Mouse (Mus musculus) C2C12 (cell line): ENCODE results near the gene Adat1. TPM values are rescaled to one million over a fixed set of nuclear protein-coding genes. Genes with fewer than 3 reads are reported as not detected.

Experiments
- H3K27me3 ChIP-seq: one replicate; pipeline ENCODE4 v1.6.1; 2011; ENCODE audit not compliant: control insufficient read depth, insufficient read depth, insufficient read length
- H3K36me3 ChIP-seq: one replicate; pipeline ENCODE4 v1.6.1; 2011; ENCODE audit not compliant: control insufficient read depth, insufficient read depth
- H3K4me3 ChIP-seq: one replicate; pipeline ENCODE4 v1.5.1; 2011; ENCODE audit warnings: mild to moderate bottlenecking, control low read depth; ENCODE audit not compliant: poor library complexity, insufficient read depth, severe bottlenecking
- H3K79me2 ChIP-seq: one replicate; pipeline ENCODE4 v1.6.1; 2011; ENCODE audit not compliant: control insufficient read depth, insufficient read depth
- H3K79me3 ChIP-seq: one replicate; pipeline ENCODE4 v1.6.1; 2011; ENCODE audit warnings: low read depth, control low read depth
- H3ac ChIP-seq: one replicate; pipeline ENCODE3; 2011; ENCODE audit warnings: low read depth; ENCODE audit not compliant: control insufficient read depth, insufficient read length
- CEBPB ChIP-seq: IDR thresholded peaks from one replicate; pipeline ENCODE4 v1.6.1; 2011; ENCODE audit warnings: low read depth, mild to moderate bottlenecking, control low read depth, moderate library complexity
- CTCF ChIP-seq: IDR thresholded peaks from one replicate; pipeline ENCODE4 v1.5.1; 2011; ENCODE audit not compliant: control insufficient read depth, insufficient read depth, insufficient read length
- FOSL1 ChIP-seq: IDR thresholded peaks from one replicate; pipeline ENCODE4 v1.8.0; 2011; ENCODE audit warnings: mild to moderate bottlenecking, low read length; ENCODE audit not compliant: poor library complexity, insufficient read depth, severe bottlenecking
- MAX ChIP-seq: IDR thresholded peaks from one replicate; pipeline ENCODE4 v1.6.1; 2011; ENCODE audit warnings: mild to moderate bottlenecking, control low read depth
- MYOD1 ChIP-seq: IDR thresholded peaks from one replicate; pipeline ENCODE4 v1.6.1; 2011; ENCODE audit warnings: low read depth; ENCODE audit not compliant: control insufficient read depth, insufficient read length
- MYOG ChIP-seq: IDR thresholded peaks from one replicate; pipeline ENCODE4 v1.6.1; 2011; ENCODE audit not compliant: control insufficient read depth, insufficient read length; ENCODE audit errors: extremely low read depth
- USF1 ChIP-seq: IDR thresholded peaks from one replicate; pipeline ENCODE4 v1.6.1; 2011; ENCODE audit warnings: low read depth, mild to moderate bottlenecking, control low read depth, moderate library complexity
- polyA plus RNA-seq: library from polyadenylated mRNA; unstranded; fragments of >200 nt; fragmentation: generic; extraction: Trizol; gene quantifications from one replicate; pipeline ENCODE4 v1.2.1, GENCODE M21; 2012; ENCODE audit warnings: missing spikeins

The Adat1 gene
- polyA plus RNA-seq, 1 experiment = 4.0 TPM

DNA sequence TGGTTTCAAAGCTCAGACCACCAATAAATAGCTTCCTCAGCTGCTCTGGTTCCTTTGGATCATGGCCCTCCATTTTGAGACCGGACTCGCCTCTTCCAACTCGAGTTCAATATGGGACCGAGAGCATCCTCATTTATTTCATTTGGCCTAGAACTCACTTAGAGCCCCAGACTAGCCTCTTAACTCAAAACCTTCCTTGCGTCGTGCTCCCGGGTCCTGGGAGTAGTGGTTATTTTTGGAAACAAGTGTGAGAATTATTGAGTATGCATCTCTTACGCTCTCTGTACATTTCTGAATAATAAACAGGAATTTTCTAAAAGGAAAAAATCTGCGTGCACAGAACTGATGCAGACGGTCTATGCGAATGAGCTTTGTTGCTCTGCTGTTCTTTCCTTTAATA lies 22.8 kb upstream of the Adat1 start, which contains the start of gene Gm6793:
Gm6793 (minus strand) TSS at position 101 of the 400 bp plus-strand sequence.
- Histone ChIP-seq H3K79me3 (peaks cover 25% of the 10 kb centered on the region), H3K36me3 (peaks cover 25% of the 10 kb centered on the region)
- TF ChIP-seq USF1 (no peak), MYOG (no peak)

DNA sequence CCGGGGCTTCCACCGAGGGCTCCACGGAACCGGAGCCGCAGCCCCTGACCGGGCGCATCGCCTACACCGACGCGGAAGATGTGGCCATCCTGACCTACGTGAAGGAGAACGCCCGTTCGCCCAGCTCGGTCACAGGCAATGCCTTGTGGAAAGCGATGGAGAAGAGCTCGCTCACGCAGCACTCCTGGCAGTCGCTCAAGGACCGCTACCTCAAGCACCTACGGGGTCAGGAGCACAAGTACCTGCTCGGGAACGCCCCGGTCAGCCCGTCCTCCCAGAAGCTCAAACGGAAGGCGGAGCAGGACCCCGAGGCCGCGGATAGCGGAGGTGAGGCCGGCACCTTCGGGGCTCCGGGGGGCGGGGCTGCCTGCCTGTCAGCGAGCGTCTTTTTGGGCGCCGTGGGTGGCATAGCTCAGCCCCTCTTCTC lies 19.7 kb upstream of the Adat1 start:
- Histone ChIP-seq H3K36me3 (peaks cover 13% of the 10 kb centered on the region), H3K79me2 (peaks cover 66% of the 10 kb centered on the region), H3K4me3 (peak overlapping the region; percentile 78), H3ac (peak overlapping the region; percentile 90), H3K79me3 (peaks cover 55% of the 10 kb centered on the region), H3K27me3 (no peaks in the 10 kb centered on the region)
- TF ChIP-seq MAX = no peak
- no peak for TF ChIP-seq FOSL1
- TF ChIP-seq USF1 = no peak
- no peak for TF ChIP-seq CTCF
- no peak for TF ChIP-seq MYOD1
- TF ChIP-seq CEBPB = no peak
- no peak for TF ChIP-seq MYOG

More for the DNA sequence above, 22.8 kb upstream of the Adat1 start, which contains the start of gene Gm6793:
- Histone ChIP-seq H3K79me2 (peaks cover 35% of the 10 kb centered on the region), H3K27me3 (no peaks in the 10 kb centered on the region), H3K4me3 (no peak within 1 kb of the TSS), H3ac (no peak within 1 kb of the TSS)

DNA sequence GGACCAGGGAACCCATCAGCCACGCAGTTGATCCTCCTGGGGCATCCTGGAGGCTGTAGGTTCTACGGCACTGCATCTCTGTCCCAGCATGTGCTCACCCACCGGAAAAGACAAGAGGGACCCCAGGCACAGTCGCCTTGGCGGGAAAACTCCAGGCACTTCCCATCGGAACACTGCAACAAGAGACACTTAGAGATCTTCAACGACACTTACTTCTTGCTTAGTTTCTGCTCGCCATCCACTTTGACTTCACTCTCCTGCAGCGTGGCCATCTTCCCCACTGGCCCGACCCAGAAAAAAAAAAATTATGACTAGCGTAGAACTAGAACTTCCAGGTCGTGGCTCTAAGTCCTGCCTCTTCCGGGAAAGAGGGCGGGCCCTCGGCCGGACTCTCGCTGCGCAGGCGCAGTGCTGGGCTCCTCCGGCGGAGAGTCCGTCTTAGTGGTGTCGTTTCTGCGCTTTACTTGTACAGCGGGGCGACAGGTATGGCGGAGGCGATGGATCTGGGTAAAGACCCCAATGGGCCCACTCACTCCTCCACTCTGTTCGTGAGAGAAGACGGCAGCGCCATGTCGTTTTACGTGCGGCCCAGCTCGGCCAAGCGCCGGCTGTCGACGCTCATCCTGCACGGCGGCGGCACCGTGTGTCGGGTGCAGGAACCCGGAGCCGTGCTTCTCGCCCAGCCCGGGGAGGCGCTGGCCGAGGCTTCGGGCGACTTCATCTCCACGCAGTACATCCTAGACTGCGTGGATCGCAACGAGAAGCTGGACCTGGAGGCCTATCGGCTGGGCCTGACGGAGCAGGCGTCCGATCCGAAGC lies 19.1 kb upstream of the Adat1 start, which contains the start of the genes Kars and Terf2ip:
Kars (minus strand) TSS at position 327 of the 819 bp plus-strand sequence.
Terf2ip (plus strand) TSS at position 402 of the 819 bp plus-strand sequence.
- Histone ChIP-seq H3K36me3 (peaks cover 19% of the 10 kb centered on the region), H3K79me2 (peaks cover 72% of the 10 kb centered on the region), H3K4me3 (peak within 1 kb of the TSS; percentile 78), H3ac (peak within 1 kb of the TSS; percentile 93), H3K79me3 (peaks cover 61% of the 10 kb centered on the region), H3K27me3 (no peaks in the 10 kb centered on the region)
- TF ChIP-seq MYOD1 (no peak), USF1 (no peak), MYOG (no peak), MAX (peak; percentile 55), CEBPB (no peak), CTCF (no peak), FOSL1 (no peak)

DNA sequence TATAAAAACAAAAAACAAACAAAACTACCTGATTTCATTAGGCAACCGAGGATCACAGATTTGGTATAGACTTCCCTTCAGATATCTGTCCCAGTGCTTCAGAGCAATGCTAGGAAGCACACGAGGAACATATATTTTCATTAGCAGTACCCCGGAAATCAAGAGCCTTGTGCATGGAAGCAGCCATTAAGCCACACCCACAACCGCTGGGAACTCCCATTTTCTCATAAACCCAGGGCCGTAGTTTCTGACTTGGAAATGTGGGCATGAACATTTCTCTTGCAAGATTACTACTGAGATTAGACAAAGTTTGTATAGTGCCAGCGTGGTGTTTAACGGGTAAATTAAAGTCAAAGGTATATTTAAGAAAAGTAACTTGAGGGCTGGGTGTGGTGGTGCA lies 17.5 kb upstream of the Adat1 start:
- TF ChIP-seq CTCF (no peak), MYOD1 (no peak), USF1 (no peak), MYOG (no peak)
- Histone ChIP-seq H3ac (no peak overlapping the region), H3K79me3 (peaks cover 70% of the 10 kb centered on the region), H3K79me2 (peaks cover 86% of the 10 kb centered on the region), H3K27me3 (no peaks in the 10 kb centered on the region), H3K36me3 (peaks cover 21% of the 10 kb centered on the region), H3K4me3 (no peak overlapping the region)

DNA sequence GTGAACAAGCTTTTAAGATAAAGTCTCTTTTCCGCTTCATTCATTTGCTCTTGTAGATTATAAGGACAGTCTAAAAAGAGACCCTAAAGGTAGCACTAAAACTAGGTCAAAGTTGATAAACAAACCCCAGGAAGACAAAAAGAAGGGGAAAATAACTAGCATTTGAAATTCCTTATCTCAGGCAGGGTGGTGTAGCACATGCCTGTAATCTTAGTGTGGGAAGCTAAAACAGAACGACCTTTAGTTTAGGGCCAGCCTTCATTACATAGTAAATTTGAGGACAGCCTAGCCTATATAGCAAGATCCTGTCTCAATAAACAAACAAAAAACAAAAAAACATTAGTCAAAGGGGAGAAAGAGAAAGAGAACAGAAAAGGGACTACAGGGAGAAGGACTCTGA lies 15.6 kb upstream of the Adat1 start:
- H3ac ChIP-seq = no peak overlapping the region
- H3K79me2 ChIP-seq = peaks cover 90% of the 10 kb centered on the region
- peaks cover 39% of the 10 kb centered on the region for H3K36me3 ChIP-seq
- H3K4me3 ChIP-seq = no peak overlapping the region
- H3K79me3 ChIP-seq = peaks cover 64% of the 10 kb centered on the region
- TF ChIP-seq MYOD1 (no peak), CTCF (no peak), MYOG (no peak), FOSL1 (no peak), CEBPB (no peak), MAX (no peak), USF1 (no peak)
- no peaks in the 10 kb centered on the region for H3K27me3 ChIP-seq

DNA sequence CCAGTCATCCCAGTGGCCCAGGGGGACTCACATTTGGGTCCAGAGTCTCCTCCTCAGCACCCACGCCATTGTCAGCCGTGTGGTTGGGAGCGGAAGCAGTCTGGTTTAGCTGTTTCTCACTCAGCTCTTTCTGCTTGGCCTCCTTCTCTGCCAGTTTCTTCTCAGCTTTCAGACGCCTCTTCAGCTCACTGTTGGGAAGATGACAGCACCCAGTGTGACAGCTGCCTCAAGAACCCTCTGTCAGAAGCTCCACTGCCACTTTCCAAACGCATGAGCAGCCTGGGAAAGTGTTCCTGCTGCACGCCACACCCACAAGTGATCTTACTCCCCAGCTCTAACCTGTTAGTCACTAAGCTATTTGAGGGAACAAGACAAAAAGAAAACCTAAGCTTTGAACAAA lies 13.5 kb upstream of the Adat1 start:
- no peak for TF ChIP-seq MYOG
- TF ChIP-seq USF1 = no peak
- no peak for TF ChIP-seq CTCF
- peak; percentile 15 for TF ChIP-seq MYOD1
- TF ChIP-seq CEBPB = no peak
- no peak for TF ChIP-seq MAX
- H3K79me3 ChIP-seq = peaks cover 52% of the 10 kb centered on the region
- peaks cover 60% of the 10 kb centered on the region for H3K36me3 ChIP-seq
- no peak overlapping the region for H3K4me3 ChIP-seq
- no peak overlapping the region for H3ac ChIP-seq
- no peaks in the 10 kb centered on the region for H3K27me3 ChIP-seq
- H3K79me2 ChIP-seq = peaks cover 69% of the 10 kb centered on the region
